Mouse (Mus musculus): ENCODE data around the gene Ly9. TPM values are rescaled to one million over a fixed set of nuclear protein-coding genes. Genes with fewer than 3 reads are reported as not detected.

Ly9 gene
- polyA plus RNA-seq, 1 experiment from 2014 or later = not detected

DNA sequence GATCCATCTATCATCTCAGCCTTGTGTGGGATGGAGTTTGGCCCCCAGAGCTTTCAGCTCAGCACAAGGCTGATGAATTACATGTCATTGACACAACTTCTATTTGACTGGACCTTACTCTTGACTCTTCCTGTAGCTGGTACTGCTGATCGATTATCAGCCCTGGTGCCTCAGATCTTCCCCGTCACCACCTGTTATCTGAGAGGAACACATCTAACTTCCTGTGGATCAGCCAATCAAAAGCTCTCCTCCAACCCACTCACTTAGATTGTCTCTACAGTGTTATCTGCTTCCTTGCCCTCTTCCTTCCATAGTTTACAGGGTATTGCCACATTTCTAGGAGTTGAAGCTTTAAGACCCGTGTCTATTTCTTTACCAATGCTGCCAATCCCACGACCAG, 41.3 kb downstream of the Ly9 start:
- no peak for DNase-seq (ENCODE audit: low spot score)
- 80% methylated on average over 4 of the region's 4 CpGs for WGBS
- Histone ChIP-seq H3K27ac (no peak overlapping the region), H3K4me3 (no peak overlapping the region), H3K4me1 (0 out of 2 replicates have a peak, but pooled peaks cover 4% of the 10 kb centered on the region), H3K27me3 (ENCODE audit: low read depth, poor library complexity, severe bottlenecking) (no peaks in the 10 kb centered on the region), H3K9me3 (replicated peaks) (no peaks in the 10 kb centered on the region), H3K36me3 (no peaks in the 10 kb centered on the region)

DNA sequence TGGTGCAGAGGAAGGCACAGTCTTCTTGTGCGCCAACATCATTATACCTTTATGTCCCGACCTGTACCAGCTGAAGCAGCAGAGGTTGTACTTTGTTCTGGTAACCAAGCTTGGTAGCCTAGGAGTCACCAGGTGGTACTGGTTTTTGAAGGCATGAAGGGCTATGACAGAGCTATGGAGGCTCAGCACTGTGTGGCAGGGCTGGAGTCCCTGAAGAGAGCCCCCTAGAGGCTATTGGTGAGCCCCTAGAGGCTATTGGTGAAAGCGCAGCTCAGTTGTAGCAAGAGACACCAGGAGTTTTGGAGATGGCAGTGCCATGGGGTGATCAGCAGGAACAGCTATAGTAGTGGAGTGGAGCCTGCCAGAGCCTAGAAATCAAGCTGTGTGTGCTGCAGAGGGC, 43.0 kb downstream of the Ly9 start:
- Histone ChIP-seq H3K4me1 (0 out of 2 replicates have a peak, but pooled peaks cover 4% of the 10 kb centered on the region), H3K27ac (no peak overlapping the region), H3K4me3 (no peak overlapping the region), H3K9me3 (replicated peaks) (no peaks in the 10 kb centered on the region), H3K27me3 (ENCODE audit: low read depth, poor library complexity, severe bottlenecking) (no peaks in the 10 kb centered on the region), H3K36me3 (no peaks in the 10 kb centered on the region)
- peak; percentile 51 for DNase-seq (ENCODE audit: low spot score)
- WGBS = 52% methylated on average over 3 of the region's 3 CpGs

DNA sequence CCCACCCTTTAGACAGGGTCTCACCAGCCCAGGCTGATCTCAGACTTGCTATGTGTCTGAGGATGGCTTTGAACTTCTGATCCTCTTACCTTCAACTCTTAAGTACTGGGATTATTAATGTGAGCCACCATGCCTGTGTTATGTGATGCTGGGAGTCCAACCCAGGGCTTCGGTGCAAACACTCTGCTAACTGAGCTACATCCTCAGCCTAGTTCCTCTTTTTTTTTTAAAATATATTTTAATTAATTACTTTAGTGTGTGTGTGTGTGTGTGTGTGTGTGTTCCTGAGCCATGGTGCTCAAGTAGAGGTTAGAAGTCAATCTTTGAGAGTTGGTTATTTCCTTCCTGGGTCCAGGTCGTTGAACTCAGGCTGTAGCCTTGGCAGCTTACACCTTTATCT, 44.2 kb downstream of the Ly9 start:
- 77% methylated on average over 2 of the region's 2 CpGs for WGBS
- DNase-seq (ENCODE audit: low spot score) = no peak
- H3K36me3 ChIP-seq = no peaks in the 10 kb centered on the region

DNA sequence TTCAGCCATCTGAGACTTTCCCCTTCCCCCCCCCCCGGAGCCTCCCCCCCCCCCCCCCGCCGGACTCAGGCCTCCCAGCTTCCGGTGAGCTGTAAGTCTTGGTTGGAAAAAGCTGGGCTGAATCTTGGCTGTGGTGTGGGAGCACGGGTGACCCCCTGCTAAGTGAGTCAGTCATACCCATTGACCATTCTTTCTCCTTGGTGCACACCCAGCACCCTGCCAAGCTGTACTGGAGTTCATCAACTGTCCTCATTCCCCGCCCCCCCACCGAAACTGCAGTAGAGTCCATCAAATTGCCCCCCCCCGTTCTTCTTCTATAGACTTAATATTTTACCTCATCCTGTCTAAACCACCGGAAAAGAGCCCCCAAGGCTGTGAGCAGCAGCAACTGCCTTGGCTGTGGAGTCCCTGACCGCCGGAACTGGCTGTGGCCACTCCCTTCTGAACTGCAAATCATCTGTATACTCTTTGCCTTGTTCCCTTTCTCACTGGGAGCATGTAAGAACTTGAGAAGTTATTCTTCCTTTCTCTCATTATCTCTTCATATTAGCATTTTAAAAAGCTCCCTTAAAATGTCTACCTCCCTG, 45.5 kb downstream of the Ly9 start:
- no peak for DNase-seq (ENCODE audit: low spot score)
- 82% methylated on average over 8 of the region's 11 CpGs for WGBS
- Histone ChIP-seq H3K4me1 (0 out of 2 replicates have a peak, but pooled peaks cover 4% of the 10 kb centered on the region), H3K4me3 (no peak overlapping the region), H3K36me3 (no peaks in the 10 kb centered on the region), H3K27ac (no peak overlapping the region), H3K27me3 (ENCODE audit: low read depth, poor library complexity, severe bottlenecking) (no peaks in the 10 kb centered on the region), H3K9me3 (replicated peaks) (no peaks in the 10 kb centered on the region)

More for the DNA sequence above, 44.2 kb downstream of the Ly9 start:
- H3K27me3 ChIP-seq (ENCODE audit: low read depth, poor library complexity, severe bottlenecking) = no peaks in the 10 kb centered on the region
- H3K27ac ChIP-seq = no peak overlapping the region
- H3K4me3 ChIP-seq = no peak overlapping the region
- 0 out of 2 replicates have a peak, but pooled peaks cover 4% of the 10 kb centered on the region for H3K4me1 ChIP-seq
- no peaks in the 10 kb centered on the region for H3K9me3 ChIP-seq (replicated peaks)

DNA sequence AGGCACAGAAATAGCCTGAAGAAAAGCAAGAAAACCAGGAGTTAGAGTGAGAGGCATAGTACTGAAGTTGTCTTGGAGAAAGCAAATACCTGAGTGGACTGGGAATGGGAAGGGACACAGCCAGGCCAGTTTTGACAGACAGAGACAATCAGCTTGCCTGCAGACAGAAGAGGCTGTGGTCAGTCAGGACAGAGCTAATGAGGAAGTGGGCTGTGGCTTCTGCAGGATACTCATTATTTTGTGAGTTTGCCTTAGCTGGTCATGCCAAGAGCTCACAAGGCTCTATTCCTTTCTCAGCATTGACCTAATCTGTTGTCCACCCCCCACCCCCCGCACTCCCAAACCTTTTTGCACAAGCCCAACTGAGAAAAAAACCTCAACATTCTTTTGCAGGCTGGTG, 46.0 kb downstream of the Ly9 start:
- 95% methylated on average over 1 of the region's 1 CpGs for WGBS
- DNase-seq (ENCODE audit: low spot score) = no peak
- no peaks in the 10 kb centered on the region for H3K36me3 ChIP-seq
- no peak overlapping the region for H3K4me3 ChIP-seq
- H3K9me3 ChIP-seq (replicated peaks) = no peaks in the 10 kb centered on the region
- H3K27ac ChIP-seq = no peak overlapping the region
- H3K27me3 ChIP-seq (ENCODE audit: low read depth, poor library complexity, severe bottlenecking) = no peaks in the 10 kb centered on the region
- H3K4me1 ChIP-seq = 0 out of 2 replicates have a peak, but pooled peaks cover 4% of the 10 kb centered on the region

DNA sequence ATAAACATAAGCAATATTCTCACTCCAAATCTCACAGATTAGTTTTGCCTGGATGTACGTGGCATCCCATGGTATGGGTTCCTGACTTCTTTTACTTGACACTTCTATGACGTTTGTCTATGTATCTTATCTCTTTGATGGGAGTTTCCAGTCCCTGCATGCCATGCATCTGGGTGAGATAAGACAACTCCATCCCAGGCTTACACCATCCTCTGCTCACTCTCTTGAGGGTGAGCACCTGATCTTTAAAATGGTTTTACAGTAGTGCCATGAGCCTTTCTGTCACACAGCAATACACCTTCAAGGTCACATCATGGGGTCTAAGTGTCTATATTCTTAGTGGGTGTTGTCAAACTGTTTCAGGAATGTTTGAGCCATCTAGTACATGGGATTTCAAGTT, 46.9 kb downstream of the Ly9 start:
- no peak overlapping the region for H3K4me3 ChIP-seq
- H3K27me3 ChIP-seq (ENCODE audit: low read depth, poor library complexity, severe bottlenecking) = no peaks in the 10 kb centered on the region
- no peak overlapping the region for H3K27ac ChIP-seq
- H3K9me3 ChIP-seq (replicated peaks) = no peaks in the 10 kb centered on the region
- 81% methylated on average over 2 of the region's 2 CpGs for WGBS
- no peaks in the 10 kb centered on the region for H3K36me3 ChIP-seq
- DNase-seq (ENCODE audit: low spot score) = no peak
- H3K4me1 ChIP-seq = 0 out of 2 replicates have a peak, but pooled peaks cover 4% of the 10 kb centered on the region

DNA sequence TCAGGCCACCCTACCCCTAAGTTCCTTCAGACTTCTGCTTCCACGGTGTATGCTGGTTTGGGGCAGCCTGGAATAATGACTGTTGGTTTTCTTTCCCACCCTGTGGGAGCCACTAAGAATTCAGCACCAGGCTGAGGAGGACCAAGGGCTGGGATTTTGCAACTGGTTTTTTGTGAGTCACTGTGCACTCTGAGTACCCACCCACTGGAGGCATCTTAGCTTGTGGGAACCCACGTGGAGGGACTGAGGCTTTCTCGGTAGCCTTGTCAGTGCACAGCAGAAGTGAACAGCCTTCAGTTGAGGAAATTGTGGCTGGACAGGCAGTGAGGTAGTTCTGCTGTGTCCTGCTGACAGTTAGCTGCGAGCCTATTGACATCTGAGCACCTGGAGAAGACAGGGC, 48.3 kb downstream of the Ly9 start, which contains the start of gene Cd244a:
Gene Cd244a, plus strand, starts transcription at position 296 of the 400 bp plus-strand sequence.
- WGBS = 79% methylated on average over 4 of the region's 4 CpGs
- no peaks in the 10 kb centered on the region for H3K36me3 ChIP-seq
- no peaks in the 10 kb centered on the region for H3K9me3 ChIP-seq (replicated peaks)
- 0 out of 2 replicates have a peak, but pooled peaks cover 4% of the 10 kb centered on the region for H3K4me1 ChIP-seq
- no peaks in the 10 kb centered on the region for H3K27me3 ChIP-seq (ENCODE audit: low read depth, poor library complexity, severe bottlenecking)
- DNase-seq (ENCODE audit: low spot score) = no peak
- H3K4me3 ChIP-seq = no peak within 1 kb of the TSS
- H3K27ac ChIP-seq = no peak within 1 kb of the TSS

DNA sequence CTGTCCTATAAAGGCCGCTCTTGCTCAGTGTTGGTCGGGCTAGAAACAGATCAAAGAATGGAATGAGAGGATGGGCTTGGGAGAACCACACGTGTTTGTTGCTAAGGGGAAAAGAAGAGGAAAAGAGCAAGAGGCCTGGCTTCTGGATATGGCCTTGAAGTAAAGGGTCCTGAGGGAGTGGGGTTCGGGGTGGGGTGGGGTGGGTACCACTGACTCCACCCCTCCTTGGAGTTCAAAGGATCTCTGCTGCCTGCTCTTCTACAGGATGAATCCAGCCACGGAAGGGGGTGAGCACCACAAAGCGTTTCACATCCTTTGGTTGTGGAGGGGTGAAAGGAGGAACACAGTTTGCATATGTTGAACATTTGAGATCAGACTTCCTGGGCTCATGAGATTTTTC, 48.8 kb downstream of the Ly9 start:
- H3K4me3 ChIP-seq = no peak overlapping the region
- no peak overlapping the region for H3K27ac ChIP-seq
- H3K4me1 ChIP-seq = 0 out of 2 replicates have a peak, but pooled peaks cover 4% of the 10 kb centered on the region
- DNase-seq (ENCODE audit: low spot score) = no peak
- WGBS = 72% methylated on average over 6 of the region's 6 CpGs
- H3K9me3 ChIP-seq (replicated peaks) = no peaks in the 10 kb centered on the region
- no peaks in the 10 kb centered on the region for H3K36me3 ChIP-seq
- no peaks in the 10 kb centered on the region for H3K27me3 ChIP-seq (ENCODE audit: low read depth, poor library complexity, severe bottlenecking)

DNA sequence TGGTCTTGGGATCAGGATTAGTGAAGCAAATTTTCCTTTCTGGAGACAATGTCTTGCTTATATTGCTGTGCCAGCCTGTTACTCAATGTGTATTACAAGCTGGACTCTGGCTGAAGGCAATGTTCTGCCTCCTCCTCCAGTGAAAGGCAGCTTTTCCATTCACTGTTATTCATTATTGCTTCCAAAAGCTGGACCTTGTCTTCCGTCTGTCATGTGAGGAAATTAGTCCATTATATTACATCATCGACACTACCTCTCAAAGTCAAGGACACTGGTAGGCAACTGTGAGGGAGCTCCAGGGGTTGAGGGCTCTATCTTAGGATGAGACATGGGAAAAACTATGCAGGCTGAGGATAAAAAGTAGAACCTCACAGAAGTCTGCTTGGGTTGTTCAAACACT, 50.8 kb downstream of the Ly9 start:
- Histone ChIP-seq H3K9me3 (replicated peaks) (no peaks in the 10 kb centered on the region), H3K4me3 (no peak overlapping the region), H3K27me3 (ENCODE audit: low read depth, poor library complexity, severe bottlenecking) (no peaks in the 10 kb centered on the region), H3K36me3 (no peaks in the 10 kb centered on the region), H3K27ac (no peak overlapping the region), H3K4me1 (0 out of 2 replicates have a peak, but pooled peaks cover under 1% of the 10 kb centered on the region)
- WGBS = 88% methylated on average over 2 of the region's 2 CpGs
- no peak for DNase-seq (ENCODE audit: low spot score)

DNA sequence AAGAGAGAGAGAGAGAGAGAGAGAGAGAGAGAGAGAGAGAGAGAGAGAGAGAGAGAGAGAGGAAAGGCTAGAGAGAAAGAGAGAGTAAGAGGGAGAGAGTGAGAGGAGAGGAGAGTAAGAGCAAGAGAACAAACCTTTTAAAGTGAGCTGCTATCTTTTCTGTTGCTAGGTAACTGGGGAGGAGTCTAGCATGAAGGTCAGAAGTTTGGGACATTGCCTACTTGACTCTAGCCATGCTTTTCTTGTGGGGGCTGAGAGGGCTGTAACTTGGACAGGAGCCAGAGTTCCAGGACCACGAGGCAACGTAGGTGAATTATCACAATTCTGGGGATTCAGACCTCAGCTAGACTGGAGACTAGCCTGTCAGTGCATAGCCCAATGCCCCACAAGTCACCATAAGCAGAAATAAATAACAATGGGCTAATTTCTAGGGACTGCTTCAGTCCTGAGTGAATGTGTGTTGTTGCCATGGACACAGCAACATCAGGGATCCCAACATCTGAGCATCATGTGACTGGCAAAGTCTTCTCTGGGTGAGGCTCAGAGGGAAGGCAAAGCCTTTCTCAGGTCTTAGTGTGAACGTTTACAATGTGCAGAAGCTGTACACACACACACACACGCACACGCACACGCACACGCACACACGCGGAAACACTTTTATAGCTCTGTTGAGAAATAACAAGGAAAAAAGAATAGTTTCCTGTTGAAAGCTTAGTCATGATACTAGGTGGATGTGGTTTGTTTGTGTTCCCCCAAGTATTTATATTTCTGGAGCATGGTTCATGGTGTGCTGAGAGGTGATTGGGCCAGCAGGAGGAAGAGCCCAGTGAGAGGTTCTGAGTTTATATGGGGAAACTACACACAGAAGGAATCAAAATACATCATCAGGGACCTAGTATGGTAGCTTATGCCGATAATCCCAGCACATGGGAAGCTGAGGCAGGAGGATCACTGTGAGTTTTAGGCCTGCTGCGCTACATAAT, 53.6 kb downstream of the Ly9 start:
- H3K9me3 ChIP-seq (replicated peaks) = no peaks in the 10 kb centered on the region
- no peaks in the 10 kb centered on the region for H3K27me3 ChIP-seq (ENCODE audit: low read depth, poor library complexity, severe bottlenecking)
- WGBS = 90% methylated on average over 11 of the region's 11 CpGs
- no peaks in the 10 kb centered on the region for H3K36me3 ChIP-seq
- no peak overlapping the region for H3K27ac ChIP-seq
- no peak for DNase-seq (ENCODE audit: low spot score)
- no peak overlapping the region for H3K4me3 ChIP-seq
- H3K4me1 ChIP-seq = no peaks in the 10 kb centered on the region

DNA sequence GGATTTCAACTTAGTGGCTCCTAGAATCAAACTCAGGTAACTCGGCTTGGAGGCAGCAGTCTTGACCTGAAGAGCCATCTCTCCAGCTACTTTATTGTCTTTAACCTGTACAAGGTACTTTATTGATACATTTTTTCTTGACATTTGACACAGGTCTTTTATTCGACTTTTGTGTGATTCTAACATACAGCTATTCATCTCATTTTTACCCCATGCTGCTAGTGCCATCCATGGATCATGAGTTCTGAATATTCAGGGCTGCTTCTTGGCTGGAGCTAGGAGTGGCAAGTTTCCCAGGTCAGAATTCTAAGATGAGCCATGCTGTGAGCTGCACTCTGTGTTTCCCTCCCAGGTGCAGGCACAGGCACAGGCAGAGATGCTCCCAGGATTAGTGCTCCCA, 55.0 kb downstream of the Ly9 start:
- Histone ChIP-seq H3K9me3 (replicated peaks) (no peaks in the 10 kb centered on the region), H3K36me3 (no peaks in the 10 kb centered on the region), H3K27ac (no peak overlapping the region), H3K27me3 (ENCODE audit: low read depth, poor library complexity, severe bottlenecking) (no peaks in the 10 kb centered on the region), H3K4me3 (no peak overlapping the region), H3K4me1 (no peaks in the 10 kb centered on the region)
- no peak for DNase-seq (ENCODE audit: low spot score)
- whole genome bisulfite sequencing = 93% methylated on average over 2 of the region's 2 CpGs

DNA sequence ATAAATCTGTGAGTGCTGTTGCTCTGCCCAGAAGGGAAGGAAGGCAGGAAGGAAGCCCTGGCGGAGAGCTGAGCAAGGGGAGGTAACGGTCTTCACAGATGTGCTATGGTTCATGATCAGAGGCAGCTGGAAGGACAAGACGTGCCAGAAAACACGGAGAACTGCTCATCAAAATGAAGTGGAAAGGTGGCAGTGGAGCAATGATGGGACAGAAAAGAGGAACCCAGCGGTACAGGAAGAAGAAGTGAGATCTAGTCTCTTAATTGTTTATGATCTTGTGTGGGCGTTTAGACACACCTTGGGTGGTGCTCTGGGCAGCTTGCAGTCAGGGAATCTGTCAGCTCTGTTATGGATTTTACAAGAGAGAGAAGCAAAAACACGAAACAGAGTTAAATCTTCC, 55.9 kb downstream of the Ly9 start:
- no peak for DNase-seq (ENCODE audit: low spot score)

DNA sequence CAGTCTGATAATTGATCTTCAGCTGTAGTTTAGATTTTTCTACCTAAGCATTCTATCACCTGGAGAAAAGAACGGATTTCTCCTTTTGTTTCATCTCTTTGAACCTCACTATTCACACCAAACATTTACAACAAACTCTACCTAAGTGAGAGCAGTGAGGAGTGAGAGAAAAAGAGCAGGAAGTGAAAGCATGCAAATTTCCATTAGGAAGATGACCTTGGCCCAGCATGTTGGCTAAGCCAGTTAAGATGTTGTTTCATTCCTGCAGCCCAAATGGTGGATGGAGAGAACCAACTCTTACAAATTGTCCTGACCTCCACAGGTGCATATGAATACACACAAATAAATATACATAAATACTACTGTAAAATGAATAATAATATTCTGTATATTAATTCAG, 66.5 kb downstream of the Ly9 start:
- Histone ChIP-seq H3K4me1 (no peaks in the 10 kb centered on the region), H3K9me3 (replicated peaks) (no peaks in the 10 kb centered on the region), H3K4me3 (no peak overlapping the region), H3K27me3 (ENCODE audit: low read depth, poor library complexity, severe bottlenecking) (no peaks in the 10 kb centered on the region), H3K27ac (no peak overlapping the region), H3K36me3 (no peaks in the 10 kb centered on the region)
- DNase-seq (ENCODE audit: low spot score) = no peak
- 88% methylated on average over 1 of the region's 1 CpGs for WGBS

More for the DNA sequence above, 55.9 kb downstream of the Ly9 start:
- 83% methylated on average over 7 of the region's 7 CpGs for WGBS
- Histone ChIP-seq H3K4me1 (no peaks in the 10 kb centered on the region), H3K36me3 (no peaks in the 10 kb centered on the region), H3K4me3 (no peak overlapping the region), H3K27ac (no peak overlapping the region), H3K27me3 (ENCODE audit: low read depth, poor library complexity, severe bottlenecking) (no peaks in the 10 kb centered on the region), H3K9me3 (replicated peaks) (no peaks in the 10 kb centered on the region)
